Mouse (Mus musculus): ENCODE data around the gene Cep55.

Cep55 gene

GRCm38 (mm10) chr19:38109506-38110242 lies 54.9 kb downstream of the Cep55 start:
- DNase-seq: no peak

DNA sequence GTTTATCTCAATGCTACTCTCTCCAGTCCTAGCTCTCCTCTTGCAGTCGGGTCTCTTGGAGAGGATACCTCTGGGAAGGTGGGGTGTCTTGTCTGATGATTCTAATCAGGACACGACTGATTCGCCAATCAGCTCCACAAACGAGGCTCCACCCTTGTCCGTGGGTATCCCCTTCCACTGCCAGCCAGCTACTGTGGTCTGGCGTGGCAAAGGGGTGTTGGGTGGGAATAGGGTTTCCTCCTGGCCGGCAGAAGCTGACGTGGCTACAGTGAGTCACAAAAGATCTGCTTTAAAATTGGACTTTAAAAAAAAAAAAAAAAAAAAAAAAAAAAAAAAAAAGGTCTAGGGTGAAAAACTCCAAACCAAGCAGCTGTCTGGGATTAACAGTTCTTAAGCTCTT lies 56.2 kb downstream of the Cep55 start:
- no peak for DNase-seq

GRCm38 (mm10) chr19:38112575-38112974 lies 57.8 kb downstream of the Cep55 start:
- DNase-seq: no peak

DNA sequence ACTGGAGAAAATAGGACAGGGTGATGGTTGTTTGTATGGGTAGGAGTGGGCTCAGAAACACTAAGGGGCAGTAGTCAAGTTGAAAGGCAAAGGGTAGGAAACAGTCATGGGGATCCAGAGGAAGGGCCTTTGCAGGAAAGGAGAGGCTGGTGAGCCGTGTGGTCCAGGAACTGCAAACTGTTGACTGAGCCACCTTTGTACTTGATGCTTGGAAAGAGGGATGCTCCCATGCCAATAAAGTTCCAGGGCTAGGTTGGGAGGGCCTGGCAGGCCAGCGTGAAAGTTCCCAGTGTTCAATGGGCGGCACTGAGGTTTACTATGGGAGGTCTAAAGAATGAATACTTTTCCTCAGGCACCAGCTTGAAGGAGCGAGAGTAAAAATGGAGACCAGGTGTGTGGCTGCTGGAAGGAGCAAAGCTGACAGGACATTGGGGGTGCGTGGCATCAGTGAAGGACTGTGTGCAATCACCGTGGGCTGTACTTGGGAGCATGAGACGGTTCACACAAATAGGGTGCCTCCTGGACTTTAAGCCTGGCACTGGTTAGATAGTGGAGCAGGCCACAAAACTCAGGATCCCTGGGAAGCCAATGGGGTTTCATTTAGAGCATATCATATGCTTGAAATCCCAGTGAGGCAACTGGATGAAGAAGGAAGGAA lies 60.2 kb downstream of the Cep55 start:
- DNase-seq: no peak

DNA sequence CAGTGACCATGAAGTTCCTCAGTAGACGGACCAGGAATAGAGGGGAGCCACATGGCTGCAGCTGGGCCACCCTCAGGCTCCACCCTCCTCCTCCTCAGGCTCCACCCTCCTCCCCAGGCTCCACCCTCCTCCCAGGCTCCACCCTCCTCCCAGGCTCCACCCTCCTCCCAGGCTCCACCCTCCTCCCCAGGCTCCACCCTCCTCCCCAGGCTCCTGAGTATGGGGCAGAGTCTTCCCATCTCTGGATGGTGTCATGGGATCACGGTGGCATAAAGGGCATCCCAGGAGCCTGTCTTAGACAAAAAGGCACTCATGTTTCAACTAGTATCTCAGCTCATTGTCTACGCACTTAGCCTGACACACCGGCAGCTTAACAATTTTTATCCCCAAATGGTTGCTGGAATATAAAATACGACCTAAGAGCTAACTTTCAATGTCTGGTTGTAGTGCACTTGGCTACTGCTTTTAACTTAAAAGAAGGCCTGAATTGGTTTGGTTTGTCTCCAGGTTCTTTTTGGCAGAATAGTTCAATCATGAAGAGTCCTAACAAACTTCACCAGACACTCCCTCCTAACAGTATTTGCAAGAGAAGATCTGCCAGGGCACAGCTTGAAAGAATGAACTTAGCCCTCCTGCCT lies 65.4 kb downstream of the Cep55 start:
- no peak for DNase-seq

GRCm38 (mm10) chr19:38123921-38124320 lies 69.1 kb downstream of the Cep55 start:
- DNase-seq: no peak

All from kidney, postnatal 36 days (tissue).